Comparison of ENCODE assay signal across 8 mouse cellular contexts in genomic region chrX:52453445-52454182, GRCm38 (mm10).
DNase-seq lines count a peak whose midpoint lies in the region; ATAC-seq lines count a peak whose summit lies in the region.

No protein-coding gene starts in this region.

- DNase-seq in 3T3-L1 (ENCODE audit: low read depth, low spot score): peak; percentile 80
- peak; percentile 71 for DNase-seq in adrenal gland, postnatal 10 days
- DNase-seq in embryonic facial prominence, embryonic 11.5 days (ENCODE audit: low spot score): peak; percentile 78
- peak; percentile 45 for DNase-seq in heart, adult 8-10 months (ENCODE audit: low spot score)
- peak; percentile 69 for DNase-seq in kidney, adult 9 months
- peak; percentile 69 for DNase-seq in neural tube, embryonic 10.5 days (ENCODE audit: extremely low spot score, low spot score)

- no peak overlapping the region for H3K27ac ChIP-seq in embryonic facial prominence, embryonic 11.5 days (replicated peaks; ENCODE audit: low read depth, low read length)
- no peak overlapping the region for H3K27ac ChIP-seq in limb, embryonic 12.5 days
- H3K27ac ChIP-seq in stomach, embryonic 14.5 days (ENCODE audit: low read length): no peak overlapping the region

- no peak overlapping the region for H3K4me2 ChIP-seq in embryonic facial prominence, embryonic 11.5 days (ENCODE audit: low read depth, low read length)
- no peak overlapping the region for H3K4me2 ChIP-seq in limb, embryonic 12.5 days
- no peak overlapping the region for H3K4me2 ChIP-seq in stomach, embryonic 14.5 days (replicated peaks; ENCODE audit: low read depth, low read length)

- no peaks in the 10 kb centered on the region for H3K4me1 ChIP-seq in embryonic facial prominence, embryonic 11.5 days (ENCODE audit: control insufficient read depth, insufficient read depth, low read length)
- peaks cover 47% of the 10 kb centered on the region for H3K4me1 ChIP-seq in limb, embryonic 12.5 days (replicated peaks)
- H3K4me1 ChIP-seq in stomach, embryonic 14.5 days (ENCODE audit: control insufficient read depth, insufficient read depth, low read length): 0 out of 2 replicates have a peak, but pooled peaks cover 3% of the 10 kb centered on the region

- H3K9me3 ChIP-seq in embryonic facial prominence, embryonic 11.5 days (replicated peaks; ENCODE audit: control insufficient read depth, low read length): no peaks in the 10 kb centered on the region
- H3K9me3 ChIP-seq in limb, embryonic 12.5 days: no peaks in the 10 kb centered on the region
- H3K9me3 ChIP-seq in stomach, embryonic 14.5 days (ENCODE audit: control insufficient read depth, low read depth, low read length): no peaks in the 10 kb centered on the region

- ATAC-seq in embryonic facial prominence, embryonic 11.5 days (replicated peaks; ENCODE audit: insufficient number of reproducible peaks, low FRiP score, low TSS enrichment, low read depth): peak; percentile 73
- peak; percentile 66; the same call in 1 of the 2 replicates for ATAC-seq in limb, embryonic 12.5 days (ENCODE audit: insufficient number of reproducible peaks, insufficient read depth, low FRiP score, low TSS enrichment, low read depth)
- 0 out of 2 replicates have a peak, but pooled peaks have one; percentile 61 for ATAC-seq in stomach, embryonic 14.5 days (ENCODE audit: insufficient number of reproducible peaks, insufficient read depth, low FRiP score, low read depth)

- H3K27me3 ChIP-seq in embryonic facial prominence, embryonic 11.5 days (ENCODE audit: control insufficient read depth, insufficient read depth, low read length): no peaks in the 10 kb centered on the region
- 0 out of 2 replicates have a peak, but pooled peaks cover 3% of the 10 kb centered on the region for H3K27me3 ChIP-seq in limb, embryonic 12.5 days
- H3K27me3 ChIP-seq in stomach, embryonic 14.5 days (ENCODE audit: control insufficient read depth, insufficient read depth, low read length): no peaks in the 10 kb centered on the region

- H3K4me3 ChIP-seq in embryonic facial prominence, embryonic 11.5 days (ENCODE audit: low read depth, low read length): no peak overlapping the region
- H3K4me3 ChIP-seq in limb, embryonic 12.5 days (replicated peaks): no peak overlapping the region
- no peak overlapping the region for H3K4me3 ChIP-seq in stomach, embryonic 14.5 days (ENCODE audit: low read depth, low read length)

- 22% methylated on average over 6 of the region's 6 CpGs for WGBS in embryonic facial prominence, embryonic 11.5 days
- 12% methylated on average over 6 of the region's 6 CpGs for WGBS in limb, embryonic 12.5 days
- 29% methylated on average over 6 of the region's 6 CpGs for WGBS in stomach, embryonic 14.5 days

- H3K9ac ChIP-seq in embryonic facial prominence, embryonic 11.5 days (replicated peaks; ENCODE audit: low read length): no peak overlapping the region
- no peak overlapping the region for H3K9ac ChIP-seq in limb, embryonic 12.5 days (replicated peaks)
- H3K9ac ChIP-seq in stomach, embryonic 14.5 days (replicated peaks; ENCODE audit: low read depth, low read length): no peak overlapping the region

- no peaks in the 10 kb centered on the region for H3K36me3 ChIP-seq in embryonic facial prominence, embryonic 11.5 days (replicated peaks; ENCODE audit: control insufficient read depth, insufficient read depth, low read depth, low read length)
- H3K36me3 ChIP-seq in limb, embryonic 12.5 days: no peaks in the 10 kb centered on the region
- no peaks in the 10 kb centered on the region for H3K36me3 ChIP-seq in stomach, embryonic 14.5 days (ENCODE audit: control insufficient read depth, insufficient read depth, low read length)
